Mouse (Mus musculus): ENCODE measurements around the gene Scimp. TPM values are rescaled to one million over a fixed set of nuclear protein-coding genes. Genes with fewer than 3 reads are reported as not detected.

Scimp gene
- total and polyA plus RNA-seq, 3 experiments, result 0.21 to 0.79 (median 0.30) TPM

GRCm38 (mm10) chr11:70792409-70792808, 20.0 kb downstream of the Scimp start:
- no peak for DNase-seq (ENCODE audit: extremely low read depth)
- dilution Hi-C loops (cut with MboI; ENCODE audit: extremely low pct_ligation_motif_present, extremely low pct_unique_long_range_greater_than_20kb, low sequenced_read_pairs), result no loop called here
- H3K27ac ChIP-seq (ENCODE audit: insufficient read depth, low read depth), result no peak overlapping the region
- no peaks in the 10 kb centered on the region for H3K9me3 ChIP-seq (replicated peaks; ENCODE audit: low read length)
- peaks cover 32 to 47% of the 10 kb centered on the region in 2 experiments for H3K4me1 ChIP-seq (ENCODE audit: control insufficient read depth in 1 of 2, insufficient read depth in 2 of 2)
- H3K4me3 ChIP-seq (replicated peaks in 1 of 3; ENCODE audit: low read depth in 2 of 3, low read length in 2 of 3, poor library complexity in 1 of 3), result no peak overlapping the region
- H3K36me3 ChIP-seq (replicated peaks in 1 of 2; ENCODE audit: control insufficient read depth in 1 of 2, insufficient read depth in 1 of 2, low read length in 1 of 2), result peaks cover 0 to 3% of the 10 kb centered on the region in 2 experiments
- TF ChIP-seq NELFE (IDR thresholded peaks at IDR 0.05; ENCODE audit: low read depth, low read length), result no peak
- TF ChIP-seq USF1 (IDR thresholded peaks at IDR 0.05; ENCODE audit: low read depth, low read length), result no peak
- TF ChIP-seq JUN (IDR thresholded peaks at IDR 0.05; ENCODE audit: insufficient read depth, low read depth, low read length), result 0 out of 2 replicates have a peak, but pooled peaks have one; percentile 30
- TF ChIP-seq IRF4 (IDR thresholded peaks at IDR 0.05; ENCODE audit: low read depth, low read length), result no peak
- TF ChIP-seq KAT2A (IDR thresholded peaks at IDR 0.05; ENCODE audit: insufficient replicate concordance, low read length), result no peak
- TF ChIP-seq RAD21 (IDR thresholded peaks at IDR 0.05; ENCODE audit: low read depth, low read length), result no peak
- no peak for TF ChIP-seq TCF12 (IDR thresholded peaks at IDR 0.05; ENCODE audit: low read depth, low read length)
- in situ Hi-C loops (cut with MboI; ENCODE audit: low pct_ligation_motif_present, low pct_unique_long_range_greater_than_20kb, low sequenced_read_pairs), result no loop called here
- H3K9ac ChIP-seq (ENCODE audit: insufficient read depth, low read depth), result no peak overlapping the region
- H3K4me2 ChIP-seq (ENCODE audit: insufficient read depth, low read depth, poor library complexity, severe bottlenecking), result no peak overlapping the region
- no peaks in the 10 kb centered on the region for H3K27me3 ChIP-seq (replicated peaks)
- H3K79me2 ChIP-seq (replicated peaks; ENCODE audit: control insufficient read depth, extremely low read depth, insufficient read depth, poor library complexity, severe bottlenecking), result peaks cover 3% of the 10 kb centered on the region; the same call in 1 of the 2 replicates

DNA sequence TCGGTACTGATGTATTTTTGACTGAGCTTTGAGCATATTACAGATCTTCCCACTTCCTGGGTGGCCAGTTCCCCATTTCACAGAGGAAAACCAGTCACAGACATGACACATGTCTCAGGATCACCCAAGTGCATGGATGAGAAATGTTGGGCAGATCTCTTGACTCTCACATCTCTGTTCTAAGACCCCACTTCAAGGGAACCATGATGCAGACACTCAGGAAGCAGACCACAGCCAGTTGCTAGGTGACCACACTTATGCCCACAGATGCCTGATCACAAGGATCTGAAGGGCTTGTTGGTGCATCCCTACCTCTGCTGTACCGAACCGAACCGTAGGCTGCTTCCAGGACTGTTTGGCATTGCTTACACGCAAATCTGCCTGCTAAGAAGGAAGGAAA, 20.7 kb downstream of the Scimp start:
- Histone ChIP-seq H3K9ac (ENCODE audit: insufficient read depth, low read depth) (no peak overlapping the region), H3K4me3 (replicated peaks in 1 of 3; ENCODE audit: low read depth in 2 of 3, low read length in 2 of 3, poor library complexity in 1 of 3) (no peak overlapping the region), H3K27ac (ENCODE audit: insufficient read depth, low read depth) (no peak overlapping the region), H3K9me3 (replicated peaks; ENCODE audit: low read length) (no peaks in the 10 kb centered on the region), H3K79me2 (replicated peaks; ENCODE audit: control insufficient read depth, extremely low read depth, insufficient read depth, poor library complexity, severe bottlenecking) (peaks cover 3% of the 10 kb centered on the region; the same call in 1 of the 2 replicates), H3K36me3 (replicated peaks in 1 of 2; ENCODE audit: control insufficient read depth in 1 of 2, insufficient read depth in 1 of 2, low read length in 1 of 2) (peaks cover 0 to 9% of the 10 kb centered on the region in 2 experiments), H3K4me2 (ENCODE audit: insufficient read depth, low read depth, poor library complexity, severe bottlenecking) (no peak overlapping the region), H3K27me3 (replicated peaks) (no peaks in the 10 kb centered on the region), H3K4me1 (ENCODE audit: control insufficient read depth in 1 of 2, insufficient read depth in 2 of 2) (peaks cover 32 to 55% of the 10 kb centered on the region in 2 experiments)
- in situ Hi-C loops (cut with MboI; ENCODE audit: low pct_ligation_motif_present, low pct_unique_long_range_greater_than_20kb, low sequenced_read_pairs), result no loop called here
- DNase-seq (ENCODE audit: extremely low read depth), result no peak
- dilution Hi-C loops (cut with MboI; ENCODE audit: extremely low pct_ligation_motif_present, extremely low pct_unique_long_range_greater_than_20kb, low sequenced_read_pairs), result no loop called here
- TF ChIP-seq RCOR1 (conservative IDR thresholded peaks at IDR 0.05; ENCODE audit: low read depth, low read length), result no peak
- no peak for TF ChIP-seq POLR2AphosphoS2 (IDR thresholded peaks at IDR 0.05; ENCODE audit: low read depth, low read length)
- TF ChIP-seq CHD1 (IDR thresholded peaks at IDR 0.05; ENCODE audit: low read depth, low read length), result no peak
- TF ChIP-seq USF1 (IDR thresholded peaks at IDR 0.05; ENCODE audit: low read depth, low read length), result no peak
- no peak for TF ChIP-seq ETS1 (conservative IDR thresholded peaks at IDR 0.05; ENCODE audit: low read depth, low read length)
- TF ChIP-seq GABPA (IDR thresholded peaks at IDR 0.05; ENCODE audit: insufficient replicate concordance, low read depth, low read length), result no peak
- TF ChIP-seq POLR2A (IDR thresholded peaks at IDR 0.05; ENCODE audit: low read depth, low read length), result no peak
- no peak for TF ChIP-seq E2F4 (IDR thresholded peaks at IDR 0.05; ENCODE audit: insufficient replicate concordance, low read depth, low read length)
- TF ChIP-seq CTCF (conservative IDR thresholded peaks at IDR 0.05 in 1 of 2, IDR thresholded peaks at IDR 0.05 in 1 of 2; ENCODE audit: low read depth in 2 of 2, low read length in 2 of 2), result no peak
- no peak for TF ChIP-seq ZNF384 (IDR thresholded peaks at IDR 0.05; ENCODE audit: low read depth, low read length)
- no peak for TF ChIP-seq MYC (IDR thresholded peaks at IDR 0.05; ENCODE audit: low read depth, low read length)
- no peak for TF ChIP-seq NELFE (IDR thresholded peaks at IDR 0.05; ENCODE audit: low read depth, low read length)
- no peak for TF ChIP-seq SIN3A (IDR thresholded peaks at IDR 0.05; ENCODE audit: low read length)
- TF ChIP-seq KAT2A (IDR thresholded peaks at IDR 0.05; ENCODE audit: insufficient replicate concordance, low read length), result no peak
- TF ChIP-seq ELF1 (IDR thresholded peaks at IDR 0.05; ENCODE audit: low read depth, low read length), result no peak
- TF ChIP-seq MAZ (IDR thresholded peaks at IDR 0.05; ENCODE audit: low read depth, low read length), result no peak
- TF ChIP-seq NRF1 (IDR thresholded peaks at IDR 0.05; ENCODE audit: low read depth, low read length), result no peak
- TF ChIP-seq ZMIZ1 (IDR thresholded peaks at IDR 0.05; ENCODE audit: low read depth, low read length), result no peak
- no peak for TF ChIP-seq JUN (IDR thresholded peaks at IDR 0.05; ENCODE audit: insufficient read depth, low read depth, low read length)
